Mouse (Mus musculus): ENCODE data around the gene Pla2g5.
"Not testable (repeated sequence)": the region's sequence is repeated elsewhere in the genome, so short reads cannot be mapped to it uniquely, and the experiment has no call there.

The Pla2g5 gene

GRCm38 (mm10) chr4:138863344-138863998 lies at the start of gene Pla2g5:
TSS of gene Pla2g5 (minus strand) at chr4:138863482.
- DNase-seq: peak; percentile 21

- DNase-seq: no peak
These were observed 42.5 kb upstream of the Pla2g5 start for GRCm38 (mm10) chr4:138905624-138906337.

GRCm38 (mm10) chr4:138899361-138899760 lies 36.1 kb upstream of the Pla2g5 start:
- no peak for DNase-seq

GRCm38 (mm10) chr4:138893789-138894188 lies 30.5 kb upstream of the Pla2g5 start:
- DNase-seq: not testable (repeated sequence)

- DNase-seq: no peak
These were observed 29.4 kb upstream of the Pla2g5 start for GRCm38 (mm10) chr4:138892655-138893054.

GRCm38 (mm10) chr4:138889635-138890034 lies 26.4 kb upstream of the Pla2g5 start:
- no peak for DNase-seq

GRCm38 (mm10) chr4:138889165-138889564 lies 25.9 kb upstream of the Pla2g5 start:
- DNase-seq: no peak

- peak; percentile 73 for DNase-seq
These were observed 21.0 kb upstream of the Pla2g5 start for GRCm38 (mm10) chr4:138884261-138884660.

- DNase-seq: no peak
These were observed 18.9 kb upstream of the Pla2g5 start for GRCm38 (mm10) chr4:138882179-138882578.

GRCm38 (mm10) chr4:138880811-138881584 lies 17.7 kb upstream of the Pla2g5 start:
- no peak for DNase-seq

GRCm38 (mm10) chr4:138879808-138880207 lies 16.5 kb upstream of the Pla2g5 start:
- DNase-seq: no peak

GRCm38 (mm10) chr4:138878783-138879182 lies 15.5 kb upstream of the Pla2g5 start:
- no peak for DNase-seq

- DNase-seq: no peak
These were observed 14.4 kb upstream of the Pla2g5 start, which contains the start of gene Pla2g2e for GRCm38 (mm10) chr4:138877731-138878130. TSS of gene Pla2g2e (plus strand) at chr4:138877942.

- DNase-seq: no peak
These were observed 12.7 kb upstream of the Pla2g5 start for GRCm38 (mm10) chr4:138875986-138876385.

- not testable (repeated sequence) for DNase-seq
These were observed 12.0 kb upstream of the Pla2g5 start for GRCm38 (mm10) chr4:138875275-138875674.

- DNase-seq: no peak
These were observed 10.6 kb upstream of the Pla2g5 start, which contains the start of gene Gm13030 for GRCm38 (mm10) chr4:138873864-138874263. TSS of gene Gm13030 (minus strand) at chr4:138873964.

- DNase-seq: no peak
These were observed 5.4 kb upstream of the Pla2g5 start for GRCm38 (mm10) chr4:138868666-138869065.

GRCm38 (mm10) chr4:138866413-138866812 lies 3.1 kb upstream of the Pla2g5 start:
- peak; percentile 70 for DNase-seq

GRCm38 (mm10) chr4:138865991-138866390 lies 2.7 kb upstream of the Pla2g5 start:
- no peak for DNase-seq

- no peak for DNase-seq
These were observed 1.8 kb upstream of the Pla2g5 start for GRCm38 (mm10) chr4:138865092-138865491.

- peak; percentile 58 for DNase-seq
These were observed 3.6 kb downstream of the Pla2g5 start for GRCm38 (mm10) chr4:138859728-138860127.

- DNase-seq: no peak
These were observed 4.0 kb downstream of the Pla2g5 start for GRCm38 (mm10) chr4:138859245-138859644.

GRCm38 (mm10) chr4:138858446-138858845 lies 4.8 kb downstream of the Pla2g5 start:
- DNase-seq: no peak
